Mouse (Mus musculus): ENCODE measurements around the gene Itm2b. TPM values are rescaled to one million over a fixed set of nuclear protein-coding genes. Genes with fewer than 3 reads are reported as not detected.

Gene Itm2b
- polyA plus RNA-seq, 1 experiment = 1,026 TPM

DNA sequence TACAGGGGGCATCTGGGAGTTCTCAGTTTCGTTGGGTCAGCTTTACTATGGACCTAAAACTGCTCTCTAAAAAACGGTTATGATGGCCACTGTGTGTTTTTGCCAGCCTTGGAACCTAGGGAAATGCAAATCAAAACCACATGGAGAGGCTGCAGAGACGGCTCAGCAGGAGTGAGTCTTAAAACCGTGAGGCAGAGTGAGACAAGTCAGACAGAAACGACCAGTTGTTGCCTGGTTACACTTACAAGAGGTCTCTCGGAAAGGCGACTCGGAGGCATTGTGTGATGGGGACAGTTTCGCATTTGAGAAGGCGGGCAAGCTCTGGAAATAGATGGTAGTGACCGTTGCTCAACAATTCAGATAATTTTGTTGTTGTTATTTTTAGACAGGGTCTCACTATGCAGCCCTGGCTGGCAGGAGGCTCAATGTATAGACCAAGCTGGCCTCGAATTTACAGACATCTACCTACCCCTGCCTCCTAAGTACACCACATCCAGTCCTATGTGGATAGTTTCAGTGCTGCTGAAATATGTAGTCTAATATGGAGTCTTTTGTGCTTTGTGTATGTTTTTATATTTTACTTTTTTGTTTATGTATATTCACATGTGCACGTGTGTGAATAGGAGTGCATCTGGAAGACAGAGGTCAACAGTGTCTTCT is 30.4 kb upstream of the Itm2b start:
- Histone ChIP-seq H3K4me1 (ENCODE audit: control insufficient read depth, insufficient read depth, low read length) (no peaks in the 10 kb centered on the region), H3K4me3 (ENCODE audit: insufficient read depth, low read length) (no peak overlapping the region), H3K27ac (ENCODE audit: insufficient read depth, low read length) (no peak overlapping the region)
- TF ChIP-seq CTCF (IDR thresholded peaks at IDR 0.05; ENCODE audit: extremely low read depth, insufficient read depth, low read length) (no peak), POLR2A (IDR thresholded peaks at IDR 0.05; ENCODE audit: extremely low read depth, insufficient read depth, low read length) (no peak)

DNA sequence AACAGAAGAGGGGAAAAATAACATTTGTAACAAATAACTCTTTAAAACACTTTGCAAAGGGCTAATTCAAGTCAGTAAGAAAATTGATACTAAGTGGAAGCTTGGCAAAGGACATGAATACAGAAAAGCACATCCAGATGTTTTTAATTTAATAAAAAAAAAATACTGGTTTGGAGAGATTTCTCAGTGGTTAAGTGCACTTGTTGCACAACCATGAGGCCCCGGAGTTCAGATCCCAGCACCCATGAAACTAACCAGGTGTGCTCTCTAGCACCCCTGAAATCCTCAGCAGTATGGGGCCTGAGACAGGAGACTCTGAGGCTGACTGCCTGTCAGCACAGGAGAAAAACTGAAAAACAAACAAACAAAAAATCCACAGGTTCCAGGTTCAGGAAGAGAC is 26.6 kb upstream of the Itm2b start:
- no peak for TF ChIP-seq CTCF (IDR thresholded peaks at IDR 0.05; ENCODE audit: extremely low read depth, insufficient read depth, low read length)
- TF ChIP-seq POLR2A (IDR thresholded peaks at IDR 0.05; ENCODE audit: extremely low read depth, insufficient read depth, low read length) = no peak
- Histone ChIP-seq H3K4me3 (ENCODE audit: insufficient read depth, low read length) (no peak overlapping the region), H3K4me1 (ENCODE audit: control insufficient read depth, insufficient read depth, low read length) (no peaks in the 10 kb centered on the region), H3K27ac (ENCODE audit: insufficient read depth, low read length) (no peak overlapping the region)

DNA sequence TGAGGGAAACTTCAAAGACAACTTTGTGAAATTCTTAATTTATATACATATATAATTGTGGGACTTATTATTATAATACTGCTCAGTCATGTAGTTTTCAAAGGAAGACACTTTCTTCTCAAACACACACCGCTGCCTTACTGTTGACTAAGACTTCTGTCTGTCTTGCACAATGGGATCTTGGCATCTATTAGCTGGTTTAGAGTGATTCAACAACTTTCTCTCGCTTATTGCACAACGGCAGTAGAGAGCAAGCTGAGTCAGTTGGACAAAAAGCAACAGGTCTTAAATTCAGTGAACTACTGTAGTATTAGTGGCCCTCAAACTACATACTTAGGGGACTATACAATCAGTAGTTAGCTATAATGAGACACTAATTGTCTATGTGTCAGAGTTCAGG is 25.0 kb upstream of the Itm2b start:
- no peak overlapping the region for H3K27ac ChIP-seq (ENCODE audit: insufficient read depth, low read length)
- TF ChIP-seq CTCF (IDR thresholded peaks at IDR 0.05; ENCODE audit: extremely low read depth, insufficient read depth, low read length) (no peak), POLR2A (IDR thresholded peaks at IDR 0.05; ENCODE audit: extremely low read depth, insufficient read depth, low read length) (no peak)

DNA sequence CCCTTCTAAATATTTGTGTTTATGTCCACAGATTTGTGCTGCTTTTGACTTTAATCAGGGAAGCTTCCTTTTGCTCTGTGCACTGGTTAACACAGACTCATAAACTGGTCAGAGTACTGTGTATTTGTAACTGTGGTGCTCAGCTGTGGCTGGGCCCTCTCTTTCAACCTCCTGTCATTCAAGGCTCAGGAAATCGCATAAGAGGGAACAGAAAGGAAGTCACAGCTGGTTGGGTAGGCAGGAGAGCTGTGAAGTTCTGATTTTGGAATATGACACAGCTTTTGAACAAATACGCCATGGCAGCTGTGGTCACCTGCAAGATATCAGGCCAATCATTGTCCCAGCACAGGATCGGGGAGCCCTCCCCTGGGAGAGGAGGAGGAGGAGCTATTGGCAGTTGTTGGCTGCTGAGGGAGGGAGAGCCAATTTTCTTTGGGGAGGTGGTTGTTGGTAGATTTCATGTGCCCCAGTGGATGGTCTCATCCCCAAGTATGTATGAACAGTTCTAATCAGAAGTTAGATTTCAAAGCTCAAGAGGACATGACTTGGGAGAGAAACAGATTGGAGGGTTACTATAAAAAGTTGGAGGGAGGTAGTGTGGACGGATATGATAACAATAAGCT is 23.2 kb upstream of the Itm2b start:
- no peak overlapping the region for H3K27ac ChIP-seq (ENCODE audit: insufficient read depth, low read length)
- TF ChIP-seq POLR2A (IDR thresholded peaks at IDR 0.05; ENCODE audit: extremely low read depth, insufficient read depth, low read length) = no peak
- no peak for TF ChIP-seq CTCF (IDR thresholded peaks at IDR 0.05; ENCODE audit: extremely low read depth, insufficient read depth, low read length)
- H3K4me3 ChIP-seq (ENCODE audit: insufficient read depth, low read length) = no peak overlapping the region
- no peaks in the 10 kb centered on the region for H3K4me1 ChIP-seq (ENCODE audit: control insufficient read depth, insufficient read depth, low read length)

More for the DNA sequence above, 25.0 kb upstream of the Itm2b start:
- no peak overlapping the region for H3K4me3 ChIP-seq (ENCODE audit: insufficient read depth, low read length)
- no peaks in the 10 kb centered on the region for H3K4me1 ChIP-seq (ENCODE audit: control insufficient read depth, insufficient read depth, low read length)

DNA sequence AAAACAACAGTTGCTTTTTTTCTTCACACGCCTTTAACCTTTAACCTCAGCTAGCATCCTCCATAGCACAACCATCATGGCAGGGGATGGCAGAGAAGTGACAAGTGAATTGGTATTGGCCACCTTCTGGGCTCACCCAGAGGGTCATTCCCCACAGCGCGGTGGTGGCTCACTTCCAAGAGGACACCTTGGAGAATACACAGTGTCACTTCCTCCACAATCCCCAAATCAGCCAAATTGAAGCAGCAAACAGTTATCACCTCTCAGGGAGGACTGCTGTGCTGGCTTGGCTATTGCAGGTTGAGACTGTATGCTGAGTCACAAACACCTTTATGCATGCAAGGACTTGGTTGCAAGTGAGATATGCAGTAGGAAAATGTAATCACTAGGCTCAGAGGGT is 18.9 kb upstream of the Itm2b start:
- Histone ChIP-seq H3K4me3 (ENCODE audit: insufficient read depth, low read length) (no peak overlapping the region), H3K4me1 (ENCODE audit: control insufficient read depth, insufficient read depth, low read length) (no peaks in the 10 kb centered on the region), H3K27ac (ENCODE audit: insufficient read depth, low read length) (no peak overlapping the region)
- TF ChIP-seq CTCF (IDR thresholded peaks at IDR 0.05; ENCODE audit: extremely low read depth, insufficient read depth, low read length) (no peak), POLR2A (IDR thresholded peaks at IDR 0.05; ENCODE audit: extremely low read depth, insufficient read depth, low read length) (no peak)

DNA sequence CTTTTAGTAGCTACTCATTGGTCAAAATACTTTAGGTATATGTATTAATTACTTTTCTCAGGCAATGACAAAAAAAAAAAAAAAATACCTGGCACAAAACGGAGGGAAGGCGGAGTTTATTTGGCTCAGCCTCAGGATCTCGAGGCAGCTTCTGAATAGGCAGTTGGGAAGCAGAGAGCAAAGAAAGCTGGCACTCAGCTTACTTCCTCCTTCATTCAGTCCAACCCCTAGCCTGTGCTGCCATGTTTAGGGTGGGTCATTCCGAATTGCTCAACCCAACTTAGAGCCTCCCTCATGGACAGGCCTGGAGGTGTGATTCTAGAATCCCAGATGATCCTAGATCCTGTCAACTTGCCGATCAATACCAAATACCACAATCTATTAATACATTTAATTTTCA is 18.3 kb upstream of the Itm2b start:
- no peak for TF ChIP-seq POLR2A (IDR thresholded peaks at IDR 0.05; ENCODE audit: extremely low read depth, insufficient read depth, low read length)
- TF ChIP-seq CTCF (IDR thresholded peaks at IDR 0.05; ENCODE audit: extremely low read depth, insufficient read depth, low read length) = no peak
- Histone ChIP-seq H3K4me3 (ENCODE audit: insufficient read depth, low read length) (no peak overlapping the region), H3K4me1 (ENCODE audit: control insufficient read depth, insufficient read depth, low read length) (no peaks in the 10 kb centered on the region), H3K27ac (ENCODE audit: insufficient read depth, low read length) (no peak overlapping the region)

DNA sequence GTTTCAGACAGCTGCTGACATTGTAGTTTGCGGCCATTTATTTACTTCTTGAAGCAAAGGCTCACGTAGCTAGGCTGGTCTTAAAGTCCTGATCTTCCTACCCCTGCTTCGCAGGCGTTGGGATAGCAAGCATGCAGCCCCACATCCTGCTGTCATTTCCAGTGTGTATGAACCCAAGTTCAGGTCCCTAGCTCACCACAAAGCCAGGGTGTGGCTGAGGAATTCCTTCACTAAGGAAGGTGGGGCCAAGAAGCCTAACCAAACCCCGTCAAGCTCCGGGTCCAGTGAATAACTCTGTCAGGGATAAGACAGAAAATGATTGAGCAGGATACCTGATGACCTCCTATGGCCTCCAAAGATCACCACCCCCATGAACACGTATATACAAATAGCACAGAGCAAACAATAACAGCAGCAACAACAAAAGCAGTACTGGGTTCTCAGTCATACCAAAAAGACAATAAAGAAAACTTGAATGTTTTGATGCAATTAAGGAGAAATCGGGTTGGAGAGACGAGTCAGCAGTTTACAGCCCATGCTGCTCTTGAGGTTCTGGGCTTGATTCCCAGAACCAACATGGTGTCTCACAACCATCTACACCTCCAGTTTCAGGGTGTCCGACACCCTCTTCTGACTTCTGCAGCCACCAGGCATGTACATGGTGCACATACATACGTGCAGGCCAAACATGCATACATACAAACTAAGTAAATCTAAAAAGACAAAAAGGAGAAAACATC is 17.4 kb upstream of the Itm2b start:
- TF ChIP-seq CTCF (IDR thresholded peaks at IDR 0.05; ENCODE audit: extremely low read depth, insufficient read depth, low read length) (no peak), POLR2A (IDR thresholded peaks at IDR 0.05; ENCODE audit: extremely low read depth, insufficient read depth, low read length) (no peak)

DNA sequence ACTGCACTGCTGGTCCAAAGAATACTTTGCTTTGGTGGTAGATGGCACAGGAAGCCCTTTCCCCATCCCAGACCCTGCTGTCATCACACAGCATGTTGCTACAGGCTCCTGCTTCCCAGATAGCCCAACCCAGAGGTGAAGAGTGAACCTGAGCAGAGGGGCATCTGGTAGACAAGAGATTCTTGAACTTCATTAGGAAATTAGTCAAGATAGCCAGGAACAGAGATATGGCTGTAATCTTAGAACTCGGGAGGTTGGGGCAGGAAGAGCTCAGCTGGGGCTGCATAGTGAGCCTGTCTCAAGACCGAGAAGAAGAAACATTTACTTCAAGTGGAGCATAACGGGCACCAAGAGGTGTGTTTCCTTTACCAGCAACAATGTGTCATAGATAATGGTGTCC is 16.3 kb upstream of the Itm2b start:
- TF ChIP-seq POLR2A (IDR thresholded peaks at IDR 0.05; ENCODE audit: extremely low read depth, insufficient read depth, low read length) = no peak
- TF ChIP-seq CTCF (IDR thresholded peaks at IDR 0.05; ENCODE audit: extremely low read depth, insufficient read depth, low read length) = no peak
- Histone ChIP-seq H3K4me1 (ENCODE audit: control insufficient read depth, insufficient read depth, low read length) (no peaks in the 10 kb centered on the region), H3K27ac (ENCODE audit: insufficient read depth, low read length) (no peak overlapping the region), H3K4me3 (ENCODE audit: insufficient read depth, low read length) (no peak overlapping the region)

More for the DNA sequence above, 17.4 kb upstream of the Itm2b start:
- Histone ChIP-seq H3K27ac (ENCODE audit: insufficient read depth, low read length) (no peak overlapping the region), H3K4me3 (ENCODE audit: insufficient read depth, low read length) (no peak overlapping the region), H3K4me1 (ENCODE audit: control insufficient read depth, insufficient read depth, low read length) (no peaks in the 10 kb centered on the region)

DNA sequence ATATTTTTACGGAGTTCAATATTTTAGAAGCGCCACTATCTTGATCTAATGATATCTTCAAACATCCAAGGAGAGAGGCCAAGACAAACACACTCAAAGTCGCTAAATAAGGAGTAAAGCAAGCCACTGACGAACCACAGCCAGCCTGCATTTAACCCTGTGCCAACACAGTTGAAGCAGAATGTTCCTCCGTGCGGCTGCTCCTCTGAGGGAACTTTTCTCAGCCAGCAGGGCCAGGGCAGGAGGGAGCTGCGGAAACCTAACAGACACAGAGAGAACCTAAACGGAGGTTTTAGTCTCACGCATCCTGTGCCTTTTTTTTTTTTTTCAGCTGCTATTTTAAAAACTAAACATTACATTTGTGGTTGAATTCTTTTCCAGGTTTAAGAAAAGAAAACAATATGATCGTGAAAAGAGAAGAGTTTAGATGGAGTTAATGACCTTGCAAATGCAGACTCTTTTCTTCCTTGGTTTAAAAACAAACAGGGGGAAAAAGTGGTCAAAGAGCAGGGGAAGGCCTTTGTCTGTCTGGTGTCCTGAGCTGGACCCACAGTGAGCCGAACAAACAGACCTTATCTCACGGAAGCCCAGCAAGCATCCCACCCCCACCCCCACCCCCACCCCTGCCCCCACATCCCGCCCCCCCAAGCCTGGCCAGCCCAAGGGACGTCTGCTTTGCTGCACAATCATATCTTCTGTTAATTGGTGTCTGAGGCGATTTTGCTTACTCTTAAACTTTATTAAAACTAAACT is 15.0 kb upstream of the Itm2b start:
- no peak for TF ChIP-seq CTCF (IDR thresholded peaks at IDR 0.05; ENCODE audit: extremely low read depth, insufficient read depth, low read length)
- no peak for TF ChIP-seq POLR2A (IDR thresholded peaks at IDR 0.05; ENCODE audit: extremely low read depth, insufficient read depth, low read length)
- H3K4me3 ChIP-seq (ENCODE audit: insufficient read depth, low read length) = no peak overlapping the region
- H3K4me1 ChIP-seq (ENCODE audit: control insufficient read depth, insufficient read depth, low read length) = no peaks in the 10 kb centered on the region
- H3K27ac ChIP-seq (ENCODE audit: insufficient read depth, low read length) = no peak overlapping the region

Data from cortical plate, adult 2 months (tissue).